Mouse (Mus musculus): ENCODE data around the gene Hist1h2bh. TPM values are rescaled to one million over a fixed set of nuclear protein-coding genes. Genes with fewer than 3 reads are reported as not detected.
A peak's percentile ranks its signal among the peaks of the same experiment; 100 is the strongest.
"Not testable (repeated sequence)": the region's sequence is repeated elsewhere in the genome, so short reads cannot be mapped to it uniquely, and the experiment has no call there.

The Hist1h2bh gene
- polyA plus RNA-seq, 1 experiment from 2014 or later = 0.44 TPM

- ATAC-seq (replicated peaks) = peak; percentile 72
- peak overlapping the region; percentile 85 for H3K27ac ChIP-seq
- under 1% methylated on average over 54 of the region's 54 CpGs for WGBS
These were observed 12.0 kb upstream of the Hist1h2bh start for GRCm38 (mm10) chr13:23554925-23555838.

DNA sequence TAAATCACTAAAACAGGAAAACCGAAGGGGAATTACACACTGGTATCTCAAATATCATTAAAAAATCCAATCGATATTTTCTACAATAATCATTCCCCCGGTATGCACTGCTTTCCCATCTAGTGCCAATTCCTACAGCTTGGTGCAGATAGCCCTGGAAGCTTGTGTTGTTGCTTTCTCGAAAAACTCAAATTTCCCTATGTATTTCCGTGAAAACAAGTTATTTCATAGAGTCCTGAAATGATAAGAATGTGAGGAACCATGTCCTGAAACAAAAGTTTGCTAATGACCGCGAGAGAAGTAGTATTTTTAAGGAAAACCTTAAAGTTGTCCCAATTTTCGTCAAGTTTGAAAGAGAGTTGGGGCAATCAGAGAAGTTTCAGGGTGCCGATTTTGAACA, 11.2 kb upstream of the Hist1h2bh start:
- Histone ChIP-seq H3K9ac (peak overlapping the region; percentile 53; the same call in 1 of the 2 replicates), H3K9me3 (no peaks in the 10 kb centered on the region), H3K36me3 (replicated peaks) (no peaks in the 10 kb centered on the region), H3K27me3 (replicated peaks) (no peaks in the 10 kb centered on the region), H3K27ac (peak overlapping the region; percentile 85), H3K4me3 (peak overlapping the region; percentile 51), H3K4me1 (peaks cover 34% of the 10 kb centered on the region), H3K4me2 (peak overlapping the region; percentile 99)
- ATAC-seq (replicated peaks) = no peak
- 25% methylated on average over 9 of the region's 9 CpGs for WGBS

More at GRCm38 (mm10) chr13:23554925-23555838, 12.0 kb upstream of the Hist1h2bh start:
- Histone ChIP-seq H3K4me1 (peaks cover 34% of the 10 kb centered on the region), H3K4me2 (peak overlapping the region; percentile 99), H3K36me3 (replicated peaks) (no peaks in the 10 kb centered on the region), H3K27me3 (replicated peaks) (no peaks in the 10 kb centered on the region), H3K9me3 (no peaks in the 10 kb centered on the region), H3K9ac (peak overlapping the region; percentile 53), H3K4me3 (peak overlapping the region; percentile 51)

DNA sequence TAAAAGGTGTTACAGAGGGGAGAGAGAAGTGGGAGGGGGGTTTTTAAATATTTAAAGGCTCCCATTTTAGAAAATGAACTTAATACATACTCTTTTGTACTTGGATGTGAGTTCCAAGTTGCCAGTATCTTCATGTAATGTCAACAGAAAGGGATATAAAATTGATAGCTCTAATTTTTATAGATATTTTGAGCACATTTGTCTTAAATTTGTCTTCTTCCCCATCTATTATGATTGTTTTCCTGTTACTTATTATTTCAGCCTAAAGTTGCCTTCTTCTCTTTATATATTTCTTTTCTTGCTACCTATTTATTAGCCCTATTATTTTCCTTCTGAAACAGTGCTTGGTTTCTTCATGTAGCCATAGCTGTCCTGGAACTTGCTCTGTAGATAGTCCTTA, 9.8 kb upstream of the Hist1h2bh start, which contains the start of gene Hist1h1d:
TSS of gene Hist1h1d (plus strand) at position 301 of the 400 bp plus-strand sequence.
- H3K27me3 ChIP-seq (replicated peaks) = no peaks in the 10 kb centered on the region
- peaks cover 34% of the 10 kb centered on the region for H3K4me1 ChIP-seq
- no peak within 1 kb of the TSS for H3K9ac ChIP-seq
- H3K4me3 ChIP-seq = no peak within 1 kb of the TSS
- H3K27ac ChIP-seq = peak within 1 kb of the TSS; percentile 85; the same call in 1 of the 2 replicates
- H3K4me2 ChIP-seq = peak within 1 kb of the TSS; percentile 99; the same call in 1 of the 2 replicates
- no peaks in the 10 kb centered on the region for H3K36me3 ChIP-seq (replicated peaks)
- no peaks in the 10 kb centered on the region for H3K9me3 ChIP-seq
- ATAC-seq (replicated peaks) = no peak

DNA sequence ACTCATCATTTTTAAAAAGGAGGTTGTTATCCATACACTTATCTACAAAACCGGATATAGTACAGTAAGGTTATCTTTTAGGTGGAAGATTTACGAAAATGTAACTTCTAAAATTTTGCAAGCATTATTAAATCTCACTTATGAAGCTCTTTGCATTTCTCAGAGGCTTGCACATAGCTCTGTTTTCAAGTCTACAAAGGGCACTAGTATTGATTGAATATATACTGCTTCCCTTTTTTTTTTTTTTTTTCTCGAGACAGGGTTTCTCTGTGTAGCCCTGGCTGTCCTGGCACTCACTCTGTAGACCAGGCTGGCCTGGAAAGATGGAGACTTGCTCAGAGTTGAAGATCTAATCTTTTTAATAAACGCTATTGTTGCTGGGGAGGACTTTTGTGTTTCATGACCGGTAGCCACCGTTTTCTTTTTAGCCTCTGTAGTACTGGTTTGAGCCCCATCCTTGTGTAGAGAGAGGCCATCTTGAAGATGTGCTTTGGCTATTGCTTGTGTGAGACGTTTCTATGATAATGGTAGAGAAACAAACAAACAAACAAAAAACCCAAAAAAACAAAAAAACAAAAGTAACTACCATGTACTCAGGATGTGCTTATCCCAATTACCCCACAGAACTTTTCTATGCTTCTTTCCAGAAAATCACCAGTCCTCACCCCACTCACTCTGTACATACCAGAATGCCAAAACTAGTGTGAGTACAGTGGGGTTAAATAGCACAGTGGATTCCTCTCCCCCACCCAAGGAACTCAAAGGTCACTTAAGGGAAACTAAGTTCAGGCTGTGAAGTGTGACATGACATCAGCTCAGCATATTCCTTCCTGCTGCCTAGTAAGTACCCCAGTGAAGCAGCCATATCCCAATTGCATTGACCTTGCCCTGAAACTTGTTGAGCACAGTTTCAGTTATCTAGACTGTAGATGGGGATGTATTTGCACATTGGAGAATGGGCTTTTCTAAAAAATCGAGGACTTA, 9.0 kb upstream of the Hist1h2bh start:
- ATAC-seq (replicated peaks) = no peak
- Histone ChIP-seq H3K9me3 (no peaks in the 10 kb centered on the region), H3K4me1 (peaks cover 34% of the 10 kb centered on the region), H3K4me3 (peak overlapping the region; percentile 42), H3K4me2 (peak overlapping the region; percentile 62), H3K9ac (no peak overlapping the region), H3K27me3 (replicated peaks) (no peaks in the 10 kb centered on the region), H3K36me3 (replicated peaks) (no peaks in the 10 kb centered on the region), H3K27ac (peak overlapping the region; percentile 81)
- WGBS = 51% methylated on average over 8 of the region's 8 CpGs

DNA sequence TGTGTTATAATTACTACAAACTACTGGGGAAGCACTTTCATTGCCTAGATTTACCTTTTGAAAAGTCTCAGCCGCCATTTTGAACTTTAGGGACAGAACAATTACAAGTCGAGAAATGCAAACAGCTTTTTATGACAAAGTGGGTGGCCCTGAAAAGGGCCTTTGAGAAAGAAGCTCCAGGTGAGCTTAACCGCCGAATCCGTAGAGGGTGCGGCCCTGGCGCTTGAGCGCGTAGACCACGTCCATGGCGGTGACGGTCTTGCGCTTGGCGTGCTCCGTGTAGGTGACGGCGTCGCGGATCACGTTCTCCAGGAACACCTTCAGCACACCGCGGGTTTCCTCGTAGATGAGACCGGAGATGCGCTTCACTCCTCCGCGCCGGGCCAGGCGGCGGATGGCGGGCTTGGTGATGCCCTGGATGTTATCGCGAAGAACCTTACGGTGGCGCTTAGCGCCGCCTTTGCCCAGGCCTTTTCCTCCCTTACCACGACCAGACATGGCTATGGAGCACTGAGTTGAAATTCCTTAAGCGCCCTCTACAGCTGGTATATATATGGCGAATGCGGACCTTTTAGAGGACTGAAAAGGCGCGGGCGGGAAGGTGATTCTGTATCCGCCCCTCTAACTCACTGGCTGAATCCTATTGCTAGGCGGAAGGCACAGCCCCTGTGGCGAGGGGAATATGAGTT, 8.1 kb upstream of the Hist1h2bh start, which contains the start of gene Hist1h4f:
TSS of gene Hist1h4f (minus strand) at position 503 of the 689 bp plus-strand sequence.
- H3K4me2 ChIP-seq = peak within 1 kb of the TSS; percentile 62
- H3K36me3 ChIP-seq (replicated peaks); H3K27me3 ChIP-seq (replicated peaks); H3K9me3 ChIP-seq: not testable (repeated sequence)
- H3K4me1 ChIP-seq = peaks cover 28% of the 10 kb centered on the region
- ATAC-seq (replicated peaks) = peak; percentile 91
- peak within 1 kb of the TSS; percentile 42 for H3K4me3 ChIP-seq
- peak within 1 kb of the TSS; percentile 81 for H3K27ac ChIP-seq
- WGBS = under 1% methylated on average over 47 of the region's 47 CpGs
- H3K9ac ChIP-seq = peak within 1 kb of the TSS; percentile 55

GRCm38 (mm10) chr13:23550761-23551145, 7.6 kb upstream of the Hist1h2bh start:
- H3K27ac ChIP-seq = peak overlapping the region; percentile 81
- H3K9ac ChIP-seq = peak overlapping the region; percentile 55
- ATAC-seq (replicated peaks) = no peak
- no peaks in the 10 kb centered on the region for H3K36me3 ChIP-seq (replicated peaks)
- H3K27me3 ChIP-seq (replicated peaks) = no peaks in the 10 kb centered on the region
- peaks cover 28% of the 10 kb centered on the region for H3K4me1 ChIP-seq
- H3K9me3 ChIP-seq = no peaks in the 10 kb centered on the region
- H3K4me2 ChIP-seq = peak overlapping the region; percentile 62
- 9% methylated on average over 3 of the region's 3 CpGs for WGBS
- H3K4me3 ChIP-seq = peak overlapping the region; percentile 42

GRCm38 (mm10) chr13:23546694-23547093, 3.5 kb upstream of the Hist1h2bh start:
- H3K4me1 ChIP-seq = peaks cover 13% of the 10 kb centered on the region
- H3K36me3 ChIP-seq (replicated peaks) = no peaks in the 10 kb centered on the region
- no peak overlapping the region for H3K4me2 ChIP-seq
- no peaks in the 10 kb centered on the region for H3K27me3 ChIP-seq (replicated peaks)
- H3K9me3 ChIP-seq = no peaks in the 10 kb centered on the region
- H3K9ac ChIP-seq = no peak overlapping the region
- WGBS = 85% methylated on average over 5 of the region's 5 CpGs
- no peak overlapping the region for H3K27ac ChIP-seq
- ATAC-seq (replicated peaks) = no peak
- H3K4me3 ChIP-seq = no peak overlapping the region

DNA sequence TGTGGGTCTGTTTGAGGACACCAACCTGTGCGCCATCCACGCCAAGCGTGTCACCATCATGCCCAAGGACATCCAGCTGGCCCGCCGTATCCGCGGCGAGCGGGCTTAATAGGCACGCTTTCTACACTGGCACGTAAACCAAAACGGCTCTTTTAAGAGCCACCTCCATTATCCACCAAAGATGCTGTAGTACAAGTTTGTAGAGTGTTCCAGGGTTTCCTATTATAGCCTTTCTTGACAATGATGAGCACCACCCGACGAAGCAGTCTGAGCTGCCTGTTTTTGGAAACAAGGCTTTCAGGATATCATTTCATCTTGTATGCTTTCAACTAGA, 1.6 kb upstream of the Hist1h2bh start:
- H3K9ac ChIP-seq = 0 out of 2 replicates have a peak overlapping the region, but pooled peaks have one; percentile 37
- H3K27ac ChIP-seq = peak overlapping the region; percentile 91
- not testable (repeated sequence) for H3K27me3 ChIP-seq (replicated peaks); H3K4me1 ChIP-seq; H3K9me3 ChIP-seq; H3K36me3 ChIP-seq (replicated peaks)
- H3K4me3 ChIP-seq = peak overlapping the region; percentile 52
- 0% methylated on average over 14 of the region's 14 CpGs for WGBS
- H3K4me2 ChIP-seq = peak overlapping the region; percentile 86
- peak; percentile 56 for ATAC-seq (replicated peaks)

DNA sequence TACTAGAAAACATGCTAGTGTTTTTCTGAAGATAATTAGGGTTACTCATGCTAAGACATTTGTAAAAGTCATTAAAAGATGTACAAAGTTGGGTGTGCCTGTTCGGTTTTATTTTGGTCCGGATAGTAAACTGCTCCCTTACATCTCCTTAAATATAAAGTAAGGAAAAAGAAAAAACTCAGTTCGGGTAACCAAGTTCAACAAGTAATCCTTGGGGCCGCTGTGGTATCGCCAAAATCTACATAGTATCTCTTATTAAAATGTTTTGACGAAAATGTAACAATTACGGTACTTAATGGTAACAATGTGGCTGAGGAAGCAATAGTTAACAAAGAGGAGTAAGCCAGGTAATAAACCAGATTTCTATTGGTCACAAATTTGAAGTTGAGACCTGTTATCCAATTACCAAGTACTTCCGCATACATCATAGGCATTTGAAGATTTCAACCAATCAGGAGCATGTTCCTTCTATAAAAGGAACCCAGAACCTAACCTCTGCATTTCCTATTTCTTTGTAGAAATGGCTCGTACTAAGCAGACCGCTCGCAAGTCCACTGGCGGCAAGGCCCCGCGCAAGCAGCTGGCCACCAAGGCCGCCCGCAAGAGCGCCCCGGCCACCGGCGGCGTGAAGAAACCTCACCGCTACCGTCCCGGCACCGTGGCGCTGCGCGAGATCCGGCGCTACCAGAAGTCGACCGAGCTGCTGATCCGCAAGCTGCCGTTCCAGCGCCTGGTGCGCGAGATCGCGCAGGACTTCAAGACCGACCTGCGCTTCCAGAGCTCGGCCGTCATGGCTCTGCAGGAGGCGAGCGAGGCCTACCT, 984 bp upstream of the Hist1h2bh start, which contains the start of gene Hist1h3f:
TSS of gene Hist1h3f (plus strand) at position 88 of the 822 bp plus-strand sequence.
- H3K4me1 ChIP-seq = peaks cover 5% of the 10 kb centered on the region
- no peaks in the 10 kb centered on the region for H3K27me3 ChIP-seq (replicated peaks)
- peak within 1 kb of the TSS; percentile 52 for H3K4me3 ChIP-seq
- no peaks in the 10 kb centered on the region for H3K9me3 ChIP-seq
- peak; percentile 97 for ATAC-seq (replicated peaks)
- H3K36me3 ChIP-seq (replicated peaks) = no peaks in the 10 kb centered on the region
- peak within 1 kb of the TSS; percentile 58 for H3K9ac ChIP-seq
- H3K4me2 ChIP-seq = peak within 1 kb of the TSS; percentile 86
- whole genome bisulfite sequencing = 1% methylated on average over 31 of the region's 45 CpGs
- peak within 1 kb of the TSS; percentile 91 for H3K27ac ChIP-seq

DNA sequence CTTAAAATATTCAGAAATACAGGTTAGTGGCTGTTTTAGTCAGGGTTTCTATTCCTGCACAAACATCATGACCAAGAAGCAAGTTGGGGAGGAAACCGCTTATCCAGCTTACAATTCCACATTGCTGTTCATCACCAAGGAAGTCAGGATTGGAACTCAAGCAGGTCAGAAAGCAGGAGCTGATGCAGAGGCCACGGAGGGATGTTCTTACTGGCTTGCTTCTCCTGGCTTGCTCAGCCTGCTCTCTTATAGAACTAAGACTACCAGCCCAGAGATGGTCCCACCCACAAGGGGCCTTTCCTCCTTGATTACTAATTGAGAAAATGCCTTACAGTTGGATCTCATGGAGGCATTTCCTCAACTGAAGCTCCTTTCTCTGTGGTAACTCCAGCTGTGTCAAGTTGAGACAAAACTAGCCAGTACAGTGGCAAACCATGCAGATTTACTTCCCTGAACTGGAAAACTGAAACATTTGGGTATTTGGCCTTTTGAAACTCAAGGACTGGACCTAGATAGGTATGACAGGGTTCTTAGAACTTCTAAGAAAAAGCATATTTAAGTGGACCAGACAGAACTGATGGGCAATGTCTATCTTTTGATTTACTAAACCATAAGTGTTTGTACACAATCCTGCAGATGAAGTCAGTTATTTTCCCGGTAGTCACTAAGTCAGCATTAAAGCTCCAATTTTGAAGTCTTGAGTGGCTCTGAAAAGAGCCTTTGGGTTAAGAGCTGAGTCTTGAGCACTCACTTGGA, 789 bp downstream of the Hist1h2bh start:
- Histone ChIP-seq H3K4me2 (peak overlapping the region; percentile 86), H3K4me3 (peak overlapping the region; percentile 45), H3K9ac (peak overlapping the region; percentile 41), H3K27ac (peak overlapping the region; percentile 72; the same call in 1 of the 2 replicates)
- not testable (repeated sequence) for ATAC-seq (replicated peaks); H3K27me3 ChIP-seq (replicated peaks); H3K9me3 ChIP-seq; H3K36me3 ChIP-seq (replicated peaks); H3K4me1 ChIP-seq
- 5% methylated on average over 3 of the region's 3 CpGs for WGBS

All from midbrain, embryonic 15.5 days (tissue).